Mouse (Mus musculus): ENCODE measurements around the gene Tusc2.

Tusc2 gene

DNA sequence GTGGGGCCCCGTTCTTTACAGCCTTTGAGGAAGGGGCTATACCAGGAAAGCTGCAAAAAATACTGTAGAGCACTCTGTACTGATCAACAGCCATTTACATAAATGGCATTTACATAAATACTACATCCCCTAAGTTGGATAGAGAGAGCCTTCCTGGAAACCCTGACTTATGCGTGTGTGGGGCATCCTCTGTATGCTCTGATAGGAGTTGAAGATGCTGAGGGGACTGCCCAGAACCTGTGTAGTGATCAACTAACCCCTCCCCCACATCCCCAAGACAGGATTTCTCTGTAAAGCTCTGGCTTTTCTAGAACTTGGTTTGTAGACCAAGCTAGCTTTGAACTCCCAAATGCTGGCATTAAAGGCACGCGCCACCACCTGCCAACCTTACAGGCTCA is 46.4 kb downstream of the Tusc2 start:
- no peak for DNase-seq (ENCODE audit: low read depth, low spot score)

DNA sequence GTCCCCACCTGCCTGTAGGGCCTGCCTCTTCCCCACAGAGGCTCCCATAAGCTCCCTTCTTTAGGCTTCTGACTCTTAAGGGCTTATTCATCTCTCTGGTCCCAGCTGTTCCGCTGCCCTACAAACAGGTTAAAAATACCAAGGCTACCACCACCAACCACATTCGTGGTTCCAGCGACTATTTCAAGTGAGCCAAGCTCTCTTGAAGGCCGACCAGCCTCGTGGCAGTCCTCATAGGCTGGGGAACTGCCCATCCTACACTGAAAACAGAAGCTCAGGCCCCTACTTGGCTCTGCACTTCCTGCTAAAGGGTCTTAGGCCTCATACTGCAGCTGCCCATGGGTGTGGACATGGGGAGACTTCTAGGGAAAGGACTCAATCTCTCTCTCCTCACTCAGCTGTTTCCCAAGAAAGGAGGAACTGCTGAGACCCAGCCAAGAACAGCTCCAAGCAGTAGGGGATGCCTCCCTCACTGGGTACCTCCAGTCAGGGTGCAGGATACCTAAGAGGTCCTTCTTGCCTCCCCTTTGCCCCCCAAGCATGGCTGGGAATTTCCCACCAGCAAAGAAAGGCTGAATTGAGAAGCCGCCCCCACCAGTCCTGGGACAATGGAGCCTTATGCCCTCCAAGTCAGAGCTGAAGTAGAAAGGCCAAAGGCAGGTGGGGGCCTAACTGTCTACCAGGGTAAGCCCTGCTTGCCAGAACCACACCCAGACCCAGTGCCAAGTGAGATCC is 48.6 kb downstream of the Tusc2 start:
- peak; percentile 37 for DNase-seq (ENCODE audit: low read depth, low spot score)

DNA sequence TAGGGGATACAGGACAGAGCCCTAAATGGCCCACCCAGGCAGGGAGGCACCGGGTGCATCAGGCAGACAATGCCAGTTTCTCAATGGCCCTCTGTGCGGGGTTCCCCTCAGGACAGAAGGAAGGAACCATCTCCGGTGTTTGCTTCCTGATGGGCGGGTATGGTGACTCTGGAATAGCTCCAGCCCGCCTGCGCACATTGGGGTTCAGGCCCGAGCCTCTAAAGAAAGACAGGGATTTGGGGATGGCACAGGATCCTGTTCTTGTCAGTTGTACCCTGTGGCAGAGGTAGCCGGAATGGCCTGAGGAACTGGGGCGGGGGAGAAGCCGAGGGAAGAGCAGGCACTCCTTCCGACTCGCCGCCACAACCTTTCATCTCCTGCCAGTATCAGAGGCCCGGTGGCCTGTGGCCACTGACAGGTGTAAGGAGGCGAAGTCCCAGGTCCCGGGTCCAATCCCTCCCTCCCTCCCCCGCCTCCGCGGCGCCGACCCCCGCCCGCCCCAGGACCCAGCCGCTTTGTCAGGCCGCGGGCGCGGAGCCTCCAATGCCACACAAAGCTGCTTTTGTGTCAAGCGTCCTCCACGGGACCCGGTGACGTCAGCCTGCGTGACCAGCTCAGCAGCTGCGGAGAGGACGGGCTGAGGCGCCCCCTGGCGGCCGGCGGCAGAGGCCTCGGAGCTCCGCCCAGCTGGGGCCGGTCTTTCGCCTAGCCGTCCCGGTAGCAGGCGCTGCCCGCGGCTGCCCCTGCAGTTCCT is 49.3 kb downstream of the Tusc2 start:
- DNase-seq (ENCODE audit: low read depth, low spot score): peak; percentile 95

DNA sequence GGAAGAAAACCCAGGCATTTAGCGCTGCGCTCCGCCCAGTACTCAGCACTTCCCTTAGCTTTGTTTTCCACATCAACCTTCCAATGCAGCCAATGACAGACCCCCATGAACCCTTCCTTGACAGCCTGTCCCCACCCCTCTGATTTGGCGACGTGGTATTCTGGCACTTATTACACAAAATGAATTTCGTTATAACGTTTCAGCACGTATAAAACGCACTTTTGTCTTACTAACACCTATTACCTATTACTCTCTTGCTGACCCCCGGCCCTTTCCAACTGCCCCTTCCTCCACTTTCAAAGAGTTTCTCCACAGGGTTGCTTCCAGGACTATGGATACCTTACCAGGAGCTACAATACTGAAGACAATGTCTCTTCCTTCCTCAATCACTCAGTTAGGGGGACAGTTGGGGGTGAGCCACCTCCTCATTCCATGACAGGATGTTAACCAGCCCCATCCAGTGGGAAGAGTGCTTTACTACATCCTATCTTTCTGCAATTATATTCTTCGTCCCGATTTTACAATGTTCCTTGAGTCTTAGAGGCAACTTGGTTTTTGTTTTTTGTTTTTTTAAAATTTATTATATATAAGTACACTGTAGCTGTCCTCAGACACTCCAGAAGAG is 50.0 kb downstream of the Tusc2 start:
- DNase-seq (ENCODE audit: low read depth, low spot score): no peak

DNA sequence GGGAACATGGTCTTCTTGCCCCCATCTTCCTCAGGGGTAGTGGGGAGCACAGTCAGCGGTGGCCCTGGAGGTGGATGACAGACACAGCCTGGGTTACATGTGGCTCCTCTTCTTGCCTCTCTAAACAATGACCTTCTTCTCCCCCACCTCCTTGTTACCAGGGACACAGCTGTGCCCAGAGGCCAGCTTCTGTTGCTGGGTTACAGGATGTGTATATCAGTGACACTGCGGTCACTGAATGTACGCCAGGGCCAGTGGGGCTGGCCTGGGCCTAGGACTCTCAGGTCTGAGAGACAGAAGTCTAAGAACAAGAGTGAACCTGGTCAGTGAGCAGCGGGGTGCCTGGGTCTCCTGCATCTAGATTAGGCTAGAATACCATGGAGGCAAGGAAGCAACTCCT is 52.0 kb downstream of the Tusc2 start:
- no peak for DNase-seq (ENCODE audit: low read depth, low spot score)
